Mouse (Mus musculus): ENCODE data around the gene Rab10. TPM values are rescaled to one million over a fixed set of nuclear protein-coding genes. Genes with fewer than 3 reads are reported as not detected.

Gene Rab10
- polyA plus RNA-seq, 1 experiment from 2014 or later: 88.8 TPM

GRCm38 (mm10) chr12:3345038-3345437 is 35.3 kb upstream of the Rab10 start:
- H3K27me3 ChIP-seq (ENCODE audit: control insufficient read depth, insufficient read depth, low read length): no peaks in the 10 kb centered on the region
- H3K4me2 ChIP-seq (replicated peaks; ENCODE audit: low read depth, low read length): no peak overlapping the region
- no peaks in the 10 kb centered on the region for H3K9me3 ChIP-seq (ENCODE audit: control insufficient read depth, low read depth, low read length)
- no peak overlapping the region for H3K9ac ChIP-seq (replicated peaks; ENCODE audit: low read depth, low read length)
- no peak for ATAC-seq (ENCODE audit: insufficient number of reproducible peaks, insufficient read depth, low FRiP score, low read depth)
- no peak overlapping the region for H3K4me3 ChIP-seq (ENCODE audit: low read depth, low read length)
- 83% methylated on average over 5 of the region's 5 CpGs for WGBS
- no peaks in the 10 kb centered on the region for H3K36me3 ChIP-seq (ENCODE audit: control insufficient read depth, insufficient read depth, low read length)
- H3K4me1 ChIP-seq (ENCODE audit: control insufficient read depth, insufficient read depth, low read length): no peaks in the 10 kb centered on the region
- H3K27ac ChIP-seq (ENCODE audit: low read length): no peak overlapping the region

GRCm38 (mm10) chr12:3344155-3344554 is 34.4 kb upstream of the Rab10 start:
- Histone ChIP-seq H3K4me2 (replicated peaks; ENCODE audit: low read depth, low read length) (no peak overlapping the region), H3K36me3 (ENCODE audit: control insufficient read depth, insufficient read depth, low read length) (no peaks in the 10 kb centered on the region), H3K9me3 (ENCODE audit: control insufficient read depth, low read depth, low read length) (no peaks in the 10 kb centered on the region), H3K9ac (replicated peaks; ENCODE audit: low read depth, low read length) (no peak overlapping the region), H3K27ac (ENCODE audit: low read length) (no peak overlapping the region), H3K4me1 (ENCODE audit: control insufficient read depth, insufficient read depth, low read length) (no peaks in the 10 kb centered on the region), H3K27me3 (ENCODE audit: control insufficient read depth, insufficient read depth, low read length) (no peaks in the 10 kb centered on the region), H3K4me3 (ENCODE audit: low read depth, low read length) (no peak overlapping the region)
- 88% methylated on average over 2 of the region's 2 CpGs for WGBS
- ATAC-seq (ENCODE audit: insufficient number of reproducible peaks, insufficient read depth, low FRiP score, low read depth): no peak

DNA sequence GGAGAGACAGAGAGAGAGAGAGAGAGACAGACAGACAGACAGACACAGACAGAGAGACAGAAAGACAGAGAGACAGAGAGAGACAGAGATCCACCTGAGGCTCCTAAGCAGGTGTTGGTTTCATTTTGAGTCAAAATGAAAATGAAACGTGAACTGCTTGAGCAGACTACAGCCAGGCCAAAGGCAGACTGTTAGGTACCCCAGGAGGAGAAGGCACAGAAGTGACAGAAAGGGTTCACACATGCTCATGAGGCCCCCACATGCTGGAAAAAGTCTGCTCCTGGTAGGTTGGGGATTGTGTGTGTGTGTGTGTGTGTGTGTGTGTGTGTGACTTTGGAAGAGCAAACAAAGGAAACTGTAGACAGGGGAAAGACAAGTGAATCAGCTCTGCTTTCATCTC is 29.2 kb upstream of the Rab10 start:
- Histone ChIP-seq H3K36me3 (ENCODE audit: control insufficient read depth, insufficient read depth, low read length) (no peaks in the 10 kb centered on the region), H3K27ac (ENCODE audit: low read length) (no peak overlapping the region), H3K4me2 (replicated peaks; ENCODE audit: low read depth, low read length) (no peak overlapping the region), H3K4me1 (ENCODE audit: control insufficient read depth, insufficient read depth, low read length) (no peaks in the 10 kb centered on the region), H3K9me3 (ENCODE audit: control insufficient read depth, low read depth, low read length) (no peaks in the 10 kb centered on the region), H3K4me3 (ENCODE audit: low read depth, low read length) (no peak overlapping the region), H3K27me3 (ENCODE audit: control insufficient read depth, insufficient read depth, low read length) (no peaks in the 10 kb centered on the region), H3K9ac (replicated peaks; ENCODE audit: low read depth, low read length) (no peak overlapping the region)
- WGBS: 74% methylated on average over 1 of the region's 1 CpGs
- ATAC-seq (ENCODE audit: insufficient number of reproducible peaks, insufficient read depth, low FRiP score, low read depth): no peak

DNA sequence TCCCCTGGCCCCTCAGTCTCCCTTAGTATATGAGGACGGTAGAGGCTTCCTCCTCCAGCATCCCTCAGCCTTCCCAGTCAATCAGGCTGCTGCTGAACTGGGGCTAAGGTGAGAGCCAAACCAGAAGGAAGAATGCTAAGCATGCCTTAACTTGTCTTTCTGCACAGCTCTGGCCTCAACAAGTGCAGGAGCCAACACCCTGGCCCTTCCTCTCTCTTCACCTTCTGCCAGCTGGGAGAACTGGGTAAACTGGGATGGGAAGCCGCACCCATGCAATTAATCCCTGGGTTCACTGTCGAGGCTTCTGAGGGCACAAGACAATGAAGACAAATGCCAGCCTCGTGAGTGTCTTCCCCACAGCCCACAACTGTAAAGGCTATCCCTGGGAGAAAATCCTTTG is 19.9 kb upstream of the Rab10 start:
- no peaks in the 10 kb centered on the region for H3K4me1 ChIP-seq (ENCODE audit: control insufficient read depth, insufficient read depth, low read length)
- no peak for ATAC-seq (ENCODE audit: insufficient number of reproducible peaks, insufficient read depth, low FRiP score, low read depth)
- 70% methylated on average over 4 of the region's 4 CpGs for WGBS

DNA sequence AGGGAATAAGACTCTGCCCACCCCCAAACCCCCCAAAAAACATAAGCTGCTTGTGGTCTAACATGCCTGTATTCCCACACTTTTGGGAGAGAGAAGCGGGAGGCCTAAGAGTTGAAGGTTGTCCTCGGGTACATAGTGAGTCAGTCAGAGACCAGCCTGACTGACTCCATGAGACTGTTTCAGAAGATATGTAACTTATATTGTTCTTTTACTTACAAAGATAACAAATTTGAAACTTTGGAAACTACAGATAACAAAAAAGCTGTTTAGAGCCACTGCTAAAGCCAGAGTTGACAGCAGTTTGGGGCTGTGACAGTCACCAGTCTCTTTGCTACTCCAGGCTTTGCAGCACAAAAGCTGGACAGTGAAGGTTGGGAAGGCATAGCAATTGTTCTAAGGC is 15.5 kb upstream of the Rab10 start:
- H3K4me1 ChIP-seq (ENCODE audit: control insufficient read depth, insufficient read depth, low read length): no peaks in the 10 kb centered on the region
- no peaks in the 10 kb centered on the region for H3K27me3 ChIP-seq (ENCODE audit: control insufficient read depth, insufficient read depth, low read length)
- H3K4me2 ChIP-seq (replicated peaks; ENCODE audit: low read depth, low read length): no peak overlapping the region
- no peaks in the 10 kb centered on the region for H3K9me3 ChIP-seq (ENCODE audit: control insufficient read depth, low read depth, low read length)
- H3K27ac ChIP-seq (ENCODE audit: low read length): no peak overlapping the region
- no peak overlapping the region for H3K4me3 ChIP-seq (ENCODE audit: low read depth, low read length)
- H3K36me3 ChIP-seq (ENCODE audit: control insufficient read depth, insufficient read depth, low read length): no peaks in the 10 kb centered on the region
- H3K9ac ChIP-seq (replicated peaks; ENCODE audit: low read depth, low read length): no peak overlapping the region
- no peak for ATAC-seq (ENCODE audit: insufficient number of reproducible peaks, insufficient read depth, low FRiP score, low read depth)
- 84% methylated on average over 2 of the region's 2 CpGs for WGBS

More for the DNA sequence above, 19.9 kb upstream of the Rab10 start:
- Histone ChIP-seq H3K27ac (ENCODE audit: low read length) (no peak overlapping the region), H3K4me3 (ENCODE audit: low read depth, low read length) (no peak overlapping the region), H3K36me3 (ENCODE audit: control insufficient read depth, insufficient read depth, low read length) (no peaks in the 10 kb centered on the region), H3K9me3 (ENCODE audit: control insufficient read depth, low read depth, low read length) (no peaks in the 10 kb centered on the region), H3K27me3 (ENCODE audit: control insufficient read depth, insufficient read depth, low read length) (no peaks in the 10 kb centered on the region), H3K9ac (replicated peaks; ENCODE audit: low read depth, low read length) (no peak overlapping the region), H3K4me2 (replicated peaks; ENCODE audit: low read depth, low read length) (no peak overlapping the region)

GRCm38 (mm10) chr12:3323241-3323640 is 13.5 kb upstream of the Rab10 start:
- no peaks in the 10 kb centered on the region for H3K27me3 ChIP-seq (ENCODE audit: control insufficient read depth, insufficient read depth, low read length)
- H3K4me1 ChIP-seq (ENCODE audit: control insufficient read depth, insufficient read depth, low read length): no peaks in the 10 kb centered on the region
- no peak overlapping the region for H3K27ac ChIP-seq (ENCODE audit: low read length)
- H3K9ac ChIP-seq (replicated peaks; ENCODE audit: low read depth, low read length): no peak overlapping the region
- no peak overlapping the region for H3K4me2 ChIP-seq (replicated peaks; ENCODE audit: low read depth, low read length)
- no peak for ATAC-seq (ENCODE audit: insufficient number of reproducible peaks, insufficient read depth, low FRiP score, low read depth)
- H3K36me3 ChIP-seq (ENCODE audit: control insufficient read depth, insufficient read depth, low read length): no peaks in the 10 kb centered on the region
- no peaks in the 10 kb centered on the region for H3K9me3 ChIP-seq (ENCODE audit: control insufficient read depth, low read depth, low read length)
- WGBS: 68% methylated on average over 6 of the region's 6 CpGs
- H3K4me3 ChIP-seq (ENCODE audit: low read depth, low read length): no peak overlapping the region

GRCm38 (mm10) chr12:3319377-3319776 is 9.6 kb upstream of the Rab10 start:
- Histone ChIP-seq H3K9ac (replicated peaks; ENCODE audit: low read depth, low read length) (no peak overlapping the region), H3K27me3 (ENCODE audit: control insufficient read depth, insufficient read depth, low read length) (no peaks in the 10 kb centered on the region), H3K9me3 (ENCODE audit: control insufficient read depth, low read depth, low read length) (no peaks in the 10 kb centered on the region), H3K4me3 (ENCODE audit: low read depth, low read length) (no peak overlapping the region), H3K36me3 (ENCODE audit: control insufficient read depth, insufficient read depth, low read length) (no peaks in the 10 kb centered on the region), H3K27ac (ENCODE audit: low read length) (no peak overlapping the region), H3K4me2 (replicated peaks; ENCODE audit: low read depth, low read length) (no peak overlapping the region), H3K4me1 (ENCODE audit: control insufficient read depth, insufficient read depth, low read length) (no peaks in the 10 kb centered on the region)
- no peak for ATAC-seq (ENCODE audit: insufficient number of reproducible peaks, insufficient read depth, low FRiP score, low read depth)
- 70% methylated on average over 4 of the region's 4 CpGs for WGBS

- no peaks in the 10 kb centered on the region for H3K27me3 ChIP-seq (ENCODE audit: control insufficient read depth, insufficient read depth, low read length)
- H3K27ac ChIP-seq (ENCODE audit: low read length): no peak overlapping the region
- no peak overlapping the region for H3K4me3 ChIP-seq (ENCODE audit: low read depth, low read length)
- H3K9ac ChIP-seq (replicated peaks; ENCODE audit: low read depth, low read length): no peak overlapping the region
- H3K9me3 ChIP-seq (ENCODE audit: control insufficient read depth, low read depth, low read length): no peaks in the 10 kb centered on the region
- ATAC-seq (ENCODE audit: insufficient number of reproducible peaks, insufficient read depth, low FRiP score, low read depth): no peak
- H3K4me1 ChIP-seq (ENCODE audit: control insufficient read depth, insufficient read depth, low read length): no peaks in the 10 kb centered on the region
- H3K4me2 ChIP-seq (replicated peaks; ENCODE audit: low read depth, low read length): no peak overlapping the region
- H3K36me3 ChIP-seq (ENCODE audit: control insufficient read depth, insufficient read depth, low read length): no peaks in the 10 kb centered on the region
- 32% methylated on average over 3 of the region's 3 CpGs for WGBS
These were observed 7.2 kb upstream of the Rab10 start for GRCm38 (mm10) chr12:3316937-3317336.

DNA sequence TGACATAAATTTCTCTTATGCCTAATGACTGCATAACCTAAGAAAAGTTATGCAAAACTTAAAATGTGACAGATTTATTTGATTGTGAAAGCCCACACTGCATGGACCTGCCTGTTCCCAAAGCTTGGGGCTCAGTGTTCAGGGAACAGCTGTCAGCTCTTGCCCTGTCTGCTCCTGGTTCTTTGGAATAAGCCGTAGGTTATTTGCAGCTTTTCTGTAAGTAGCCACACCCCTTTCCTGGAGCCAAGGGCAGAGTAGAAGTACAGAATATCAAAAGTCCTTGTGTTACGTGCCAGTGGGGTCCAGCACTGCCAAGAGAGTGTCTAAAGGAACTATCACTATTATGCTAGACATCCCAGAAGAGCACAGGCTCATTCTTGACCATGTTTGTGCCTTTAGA is 6.3 kb upstream of the Rab10 start:
- no peaks in the 10 kb centered on the region for H3K9me3 ChIP-seq (ENCODE audit: control insufficient read depth, low read depth, low read length)
- no peaks in the 10 kb centered on the region for H3K36me3 ChIP-seq (ENCODE audit: control insufficient read depth, insufficient read depth, low read length)
- no peaks in the 10 kb centered on the region for H3K27me3 ChIP-seq (ENCODE audit: control insufficient read depth, insufficient read depth, low read length)
- no peak overlapping the region for H3K27ac ChIP-seq (ENCODE audit: low read length)
- H3K4me3 ChIP-seq (ENCODE audit: low read depth, low read length): no peak overlapping the region
- no peak for ATAC-seq (ENCODE audit: insufficient number of reproducible peaks, insufficient read depth, low FRiP score, low read depth)
- no peaks in the 10 kb centered on the region for H3K4me1 ChIP-seq (ENCODE audit: control insufficient read depth, insufficient read depth, low read length)
- H3K4me2 ChIP-seq (replicated peaks; ENCODE audit: low read depth, low read length): no peak overlapping the region
- no peak overlapping the region for H3K9ac ChIP-seq (replicated peaks; ENCODE audit: low read depth, low read length)
- 22% methylated on average over 2 of the region's 2 CpGs for WGBS

Measured in stomach, embryonic 14.5 days (tissue).